ENCODE assay signal across 11 mouse cellular contexts in the genomic region with DNA sequence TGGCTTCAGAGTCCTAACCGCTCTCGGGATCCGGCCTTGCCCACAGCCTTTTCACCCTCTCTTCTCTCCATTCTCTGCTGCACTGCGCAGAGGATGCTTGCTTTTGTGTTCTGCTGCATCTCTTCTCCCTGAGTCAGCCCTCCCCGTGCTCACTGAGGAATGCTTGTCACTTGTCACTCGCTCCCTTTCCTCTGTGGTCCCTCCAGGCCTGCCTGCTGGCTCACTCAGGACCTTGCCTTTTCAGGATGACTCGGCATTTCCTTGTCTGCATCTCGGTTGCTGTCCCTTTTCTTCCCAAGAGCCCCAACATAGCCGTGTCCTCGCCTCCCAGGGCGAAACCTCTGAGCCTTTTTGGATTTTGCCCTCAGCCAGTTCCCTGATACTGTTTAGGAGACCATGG. TPM values are rescaled to one million over a fixed set of nuclear protein-coding genes. Genes with fewer than 3 reads are reported as not detected.
DNase-seq lines count a peak whose midpoint lies in the region; ATAC-seq and TF ChIP-seq lines count a peak whose summit lies in the region.
"Had no signal": no experiment of that assay in that cellular context is flagged by ENCODE, and none has a peak within 500 bp of the region (broad histone marks: within the 10 kb centered on the region; RNA-seq: fewer than 3 reads in every experiment).

No protein-coding gene starts in this region.

- 63% methylated on average over 11 of the region's 11 CpGs for WGBS in intestine, postnatal 0 days
- WGBS in intestine, embryonic 16.5 days = 69% methylated on average over 11 of the region's 11 CpGs

- no peak for ATAC-seq in intestine, postnatal 0 days
- no peak for ATAC-seq in intestine, embryonic 16.5 days
- ATAC-seq: forebrain, embryonic 15.5 days had no signal

- DNase-seq in ES-E14 (ENCODE audit: low read depth, low spot score) (no peak), liver (peak; percentile 82)
- DNase-seq in brain, adult 2 months (ENCODE audit: low read depth, low spot score) = peak; percentile 37
- DNase-seq in cerebellum, adult 8-10 months = no peak
- DNase-seq in adrenal gland, postnatal 36 days = no peak
- no peak for DNase-seq in ovary, postnatal 36 days (ENCODE audit: low spot score)
- DNase-seq: cerebellum, adult 11-12 months had no signal

- no peak for TF ChIP-seq CTCF in intestine, postnatal 0 days (IDR thresholded peaks at IDR 0.05; ENCODE audit: low read depth)

- H3K4me3 ChIP-seq in intestine, postnatal 0 days (ENCODE audit: low read depth, low read length) = no peak overlapping the region
- no peak overlapping the region for H3K4me3 ChIP-seq in intestine, embryonic 16.5 days (ENCODE audit: low read length)
- peak overlapping the region in 1 of 2 experiments; percentile 11; a peak in 1 of 4 replicates for H3K4me3 ChIP-seq in ES-E14 (ENCODE audit: insufficient read depth in 1 of 2, low read depth in 1 of 2, low read length in 2 of 2, poor library complexity in 1 of 2, severe bottlenecking in 1 of 2)
- H3K4me3 ChIP-seq: forebrain, embryonic 15.5 days; limb, embryonic 15.5 days had no signal

- peak overlapping the region; percentile 57; the same call in 1 of the 2 replicates for H3K27ac ChIP-seq in intestine, postnatal 0 days (ENCODE audit: low read depth, low read length)
- no peak overlapping the region for H3K27ac ChIP-seq in intestine, embryonic 16.5 days (ENCODE audit: low read length)
- H3K27ac ChIP-seq in ES-E14 (ENCODE audit: insufficient read depth, low read depth, low read length, poor library complexity, severe bottlenecking) = peak overlapping the region; percentile 74
- H3K27ac ChIP-seq: forebrain, embryonic 15.5 days; limb, embryonic 15.5 days had no signal

- no peaks in the 10 kb centered on the region for H3K9me3 ChIP-seq in intestine, postnatal 0 days (ENCODE audit: control insufficient read depth)
- no peaks in the 10 kb centered on the region for H3K9me3 ChIP-seq in intestine, embryonic 16.5 days (ENCODE audit: control insufficient read depth, low read length)
- no peaks in the 10 kb centered on the region for H3K9me3 ChIP-seq in ES-E14 (ENCODE audit: control insufficient read depth, insufficient read depth, low read depth, low read length)
- H3K9me3 ChIP-seq: forebrain, embryonic 15.5 days; limb, embryonic 15.5 days had no signal

- in situ Hi-C loops in ES-E14 (cut with MboI; ENCODE audit: low sequenced_read_pairs in 2 of 2, unreplicated experiment in 2 of 2) = no loop called here

- no peaks in the 10 kb centered on the region for H3K4me1 ChIP-seq in intestine, postnatal 0 days (replicated peaks; ENCODE audit: control insufficient read depth, insufficient read depth, low read length)
- H3K4me1 ChIP-seq in intestine, embryonic 16.5 days (ENCODE audit: control insufficient read depth, insufficient read depth, low read length) = peaks cover 12% of the 10 kb centered on the region; the same call in 1 of the 2 replicates
- peaks cover 8% of the 10 kb centered on the region in 2 experiments for H3K4me1 ChIP-seq in ES-E14 (ENCODE audit: control insufficient read depth in 2 of 2, insufficient read depth in 2 of 2, low read length in 2 of 2, poor library complexity in 1 of 2)
- H3K4me1 ChIP-seq: forebrain, embryonic 15.5 days; limb, embryonic 15.5 days had no signal

- peaks cover 16% of the 10 kb centered on the region for H3K36me3 ChIP-seq in intestine, postnatal 0 days (ENCODE audit: control insufficient read depth, insufficient read depth)
- peaks cover 7% of the 10 kb centered on the region; the same call in 1 of the 2 replicates for H3K36me3 ChIP-seq in intestine, embryonic 16.5 days (ENCODE audit: control insufficient read depth, insufficient read depth, low read length)
- H3K36me3 ChIP-seq in ES-E14 (ENCODE audit: control insufficient read depth, insufficient read depth, low read length, poor library complexity, severe bottlenecking) = peaks cover 9% of the 10 kb centered on the region; the same call in 1 of the 2 replicates
- H3K36me3 ChIP-seq: forebrain, embryonic 15.5 days had no signal

- H3K9ac ChIP-seq in intestine, postnatal 0 days (ENCODE audit: low read depth, low read length) = no peak overlapping the region
- H3K9ac ChIP-seq in intestine, embryonic 16.5 days (ENCODE audit: low read depth, low read length) = no peak overlapping the region
- peak overlapping the region; percentile 38 for H3K9ac ChIP-seq in ES-E14 (ENCODE audit: insufficient read depth, low read depth, low read length, poor library complexity, severe bottlenecking)
- H3K9ac ChIP-seq: forebrain, embryonic 15.5 days; limb, embryonic 15.5 days had no signal

- no peaks in the 10 kb centered on the region for H3K27me3 ChIP-seq in intestine, postnatal 0 days (replicated peaks; ENCODE audit: control insufficient read depth, insufficient read depth, low read length)
- H3K27me3 ChIP-seq in intestine, embryonic 16.5 days (replicated peaks; ENCODE audit: control insufficient read depth, insufficient read depth, low read length) = no peaks in the 10 kb centered on the region
- H3K27me3 ChIP-seq: forebrain, embryonic 15.5 days; limb, embryonic 15.5 days had no signal

- no peak overlapping the region for H3K4me2 ChIP-seq in intestine, postnatal 0 days (replicated peaks; ENCODE audit: low read depth)
- H3K4me2 ChIP-seq in intestine, embryonic 16.5 days (ENCODE audit: low read depth, low read length) = no peak overlapping the region
- H3K4me2 ChIP-seq: forebrain, embryonic 15.5 days; limb, embryonic 15.5 days had no signal

TF ChIP-seq in ES-E14, 5 proteins besides CTCF, POLR2A, EP300 and RAD21:
- TF ChIP-seq MAFK (IDR thresholded peaks at IDR 0.05; ENCODE audit: insufficient read depth, low read depth, low read length) (peak; percentile 92), CHD2 (IDR thresholded peaks at IDR 0.05; ENCODE audit: low read depth, low read length) (no peak)

RNA-seq across cellular contexts. Expression of gene Nadk2, which starts 15.8 kb away (rescaled TPM):
- 37.3 and 38.8 TPM in 2 replicates for polyA plus RNA-seq in intestine, postnatal 0 days (2015; fragmentation: Nextera tagmentation; extraction: Ambion mirVana)
- polyA plus RNA-seq in intestine, embryonic 16.5 days (2015; fragmentation: Nextera tagmentation; extraction: Ambion mirVana) = 19.7 and 44.7 TPM in 2 replicates
- 48.3 and 64.5 TPM in 2 replicates for total RNA-seq in ES-E14 (2012; rRNA removed)
- 10 to 100 TPM; 57.9 to 79.4 TPM for total RNA-seq in adrenal gland, postnatal 36 days (2021)

RNA-seq across cellular contexts. Expression of gene Lmbrd2, which starts 53.5 kb away (rescaled TPM):
- 5.0 and 5.8 TPM in 2 replicates for polyA plus RNA-seq in intestine, postnatal 0 days (2015; fragmentation: Nextera tagmentation; extraction: Ambion mirVana)
- 3.1 and 3.6 TPM in 2 replicates for polyA plus RNA-seq in intestine, embryonic 16.5 days (2015; fragmentation: Nextera tagmentation; extraction: Ambion mirVana)
- total RNA-seq in ES-E14 (2012; rRNA removed) = 24.1 and 26.4 TPM in 2 replicates
- 10 to 100 TPM; 26.9 to 31.0 TPM for total RNA-seq in adrenal gland, postnatal 36 days (2021)

Comparison
In these comparisons a context has a peak if more than half of its experiments do, and no peak if none do; other contexts are left out.
1. DNase-seq: peak in brain, adult 2 months (single experiment) and liver (single experiment); none in ES-E14 (single experiment), cerebellum, adult 8-10 months (single experiment), adrenal gland, postnatal 36 days (0 of 2) and ovary, postnatal 36 days (single experiment).